In the genomic region with DNA sequence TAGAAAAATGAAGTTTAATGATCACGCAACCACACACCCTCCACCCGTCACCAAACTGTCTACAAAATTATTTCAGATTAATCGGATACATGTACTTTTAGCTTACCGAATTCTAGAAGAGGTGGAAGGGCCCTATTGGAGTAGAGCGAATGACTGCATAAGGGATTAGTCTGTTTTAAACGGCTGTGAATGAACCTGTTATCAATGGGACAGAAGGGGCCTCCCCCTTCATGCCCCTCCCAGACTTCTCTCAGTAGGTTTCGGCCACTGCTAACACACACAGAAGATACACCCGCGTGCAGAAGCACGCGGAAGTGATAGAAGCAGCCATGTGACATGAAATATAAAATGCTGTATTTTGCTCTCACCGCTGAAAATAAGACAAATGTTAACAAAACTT, we compare ENCODE assay signal across 7 mouse cellular contexts. TPM values are rescaled to one million over a fixed set of nuclear protein-coding genes. Genes with fewer than 3 reads are reported as not detected.
DNase-seq lines count a peak whose midpoint lies in the region; ATAC-seq and TF ChIP-seq lines count a peak whose summit lies in the region.

A gene (minus strand): TSS at position 150 of the 400 bp plus-strand sequence.

- H3K4me2 ChIP-seq in hindbrain, embryonic 12.5 days (replicated peaks), result peak within 1 kb of the TSS; percentile 81

- peaks cover 6% of the 10 kb centered on the region for H3K27me3 ChIP-seq in spleen, adult 2 months (ENCODE audit: control insufficient read depth, insufficient read depth, low read length)
- 0 out of 2 replicates have a peak, but pooled peaks cover 2% of the 10 kb centered on the region for H3K27me3 ChIP-seq in hindbrain, embryonic 12.5 days

- peak within 1 kb of the TSS; percentile 83 for H3K4me3 ChIP-seq in spleen, adult 2 months (ENCODE audit: extremely low read depth, insufficient read depth, insufficient read length)
- H3K4me3 ChIP-seq in brown adipose tissue, adult 24 weeks (ENCODE audit: insufficient read depth, low read depth, low read length), result peak within 1 kb of the TSS; percentile 69
- H3K4me3 ChIP-seq in hindbrain, embryonic 12.5 days, result peak within 1 kb of the TSS; percentile 91

- no peak for TF ChIP-seq POLR2A in spleen, adult 2 months (IDR thresholded peaks at IDR 0.05; ENCODE audit: low read depth, low read length)

- peak in 1 of 2 experiments; percentile 33 for DNase-seq in spleen, adult 2 months (ENCODE audit: low read depth in 1 of 2, low spot score in 2 of 2)
- DNase-seq in spleen, postnatal 4 days (ENCODE audit: low spot score in 2 of 2), result no peak
- DNase-seq in adrenal gland, adult 2 months, result no peak
- DNase-seq in adipocyte (ENCODE audit: low spot score), result no peak

- 12% methylated on average over 12 of the region's 12 CpGs for WGBS in spleen, adult 2 months
- 8% methylated on average over 12 of the region's 12 CpGs for WGBS in hindbrain, embryonic 12.5 days

- 0 out of 2 replicates have a peak within 1 kb of the TSS, but pooled peaks have one; percentile 9 for H3K27ac ChIP-seq in spleen, adult 2 months (ENCODE audit: insufficient read depth, low read length)
- no peak within 1 kb of the TSS for H3K27ac ChIP-seq in brown adipose tissue, adult 24 weeks (replicated peaks; ENCODE audit: low read depth, low read length)
- peak within 1 kb of the TSS; percentile 93 for H3K27ac ChIP-seq in hindbrain, embryonic 12.5 days

- peak; percentile 41 for ATAC-seq in hindbrain, embryonic 12.5 days (ENCODE audit: low FRiP score)
- peak; percentile 87 for ATAC-seq in megakaryocyte-erythroid progenitor cell, adult 5-6 weeks (replicated peaks; ENCODE audit: low FRiP score, low TSS enrichment, poor library complexity, severe bottlenecking)

- peak within 1 kb of the TSS; percentile 88 for H3K9ac ChIP-seq in hindbrain, embryonic 12.5 days

- H3K9me3 ChIP-seq in hindbrain, embryonic 12.5 days (replicated peaks), result no peaks in the 10 kb centered on the region

- peaks cover 4% of the 10 kb centered on the region for H3K4me1 ChIP-seq in spleen, adult 2 months (ENCODE audit: control insufficient read depth, insufficient read depth, insufficient read length)
- no peaks in the 10 kb centered on the region for H3K4me1 ChIP-seq in brown adipose tissue, adult 24 weeks (ENCODE audit: control insufficient read depth, insufficient read depth, insufficient read length, low read length)
- peaks cover 8% of the 10 kb centered on the region for H3K4me1 ChIP-seq in hindbrain, embryonic 12.5 days

- no peaks in the 10 kb centered on the region for H3K36me3 ChIP-seq in spleen, adult 2 months (ENCODE audit: control insufficient read depth, insufficient read depth, low read length)
- H3K36me3 ChIP-seq in hindbrain, embryonic 12.5 days, result no peaks in the 10 kb centered on the region

- TF ChIP-seq CTCF in spleen, adult 2 months (IDR thresholded peaks at IDR 0.05; ENCODE audit: extremely low read depth, insufficient read depth, insufficient read length, insufficient replicate concordance), result no peak

RNA-seq across cellular contexts. Expression of the gene that starts here (rescaled TPM):
- polyA plus RNA-seq in spleen, adult 2 months (2012; rRNA removed), result 2.4 and 4.8 TPM in 2 replicates
- polyA plus RNA-seq in brown adipose tissue, adult 24 weeks (2012; ENCODE audit: insufficient read depth, insufficient read length, missing spikeins), result 1.1 and 1.9 TPM in 2 replicates
- polyA plus RNA-seq in hindbrain, embryonic 12.5 days (2016; fragmentation: Nextera tagmentation; extraction: Ambion mirVana), result 42.7 and 49.9 TPM in 2 replicates
- 4.0 and 5.2 TPM in 2 replicates for total RNA-seq in megakaryocyte-erythroid progenitor cell, adult 5-6 weeks (2014; fragmentation: Nextera tagmentation)
- 6.0 and 10.6 TPM in 2 replicates for total RNA-seq in megakaryocyte-erythroid progenitor cell, adult 5-6 weeks (2017)
- total RNA-seq in adrenal gland, adult 2 months (2021), result 1 to 10 TPM; 1.8 to 5.6 TPM
- 17.5 and 25.0 TPM in 2 replicates for polyA plus RNA-seq in adrenal gland, adult 2 months (2012; rRNA removed)
